Mouse (Mus musculus): ENCODE measurements around the gene Fam189b. TPM values are rescaled to one million over a fixed set of nuclear protein-coding genes. Genes with fewer than 3 reads are reported as not detected.

Gene Fam189b
- polyA plus RNA-seq (2015; fragmentation: Illumina TruSeq; extraction: RNeasy Lipid Tissue Mini Kit (QIAGEN cat#74804); ENCODE audit: insufficient read depth, low read depth, low replicate concordance): 5.7 TPM

GRCm38 (mm10) chr3:89183058-89183958 lies at the start of gene Fam189b:
Gene Fam189b, plus strand, starts transcription at chr3:89183143.

GRCm38 (mm10) chr3:89135958-89136357 lies 47.0 kb upstream of the Fam189b start, which contains the start of gene Pklr:
Gene Pklr, plus strand, starts transcription at chr3:89136142.

GRCm38 (mm10) chr3:89159616-89160344 lies 23.2 kb upstream of the Fam189b start, which contains the start of gene Hcn3:
Gene Hcn3, minus strand, starts transcription at chr3:89160196.

GRCm38 (mm10) chr3:89164506-89165267 lies 18.3 kb upstream of the Fam189b start, which contains the start of gene Clk2:
Gene Clk2, plus strand, starts transcription at chr3:89164795.

GRCm38 (mm10) chr3:89177242-89178106 lies 5.5 kb upstream of the Fam189b start, which contains the start of gene Scamp3:
Gene Scamp3, plus strand, starts transcription at chr3:89177473.

GRCm38 (mm10) chr3:89202253-89203141 lies 19.6 kb downstream of the Fam189b start, which contains the start of gene Gba:
Gene Gba, plus strand, starts transcription at chr3:89202928.

GRCm38 (mm10) chr3:89214681-89215411 lies 31.9 kb downstream of the Fam189b start, which contains the start of gene Thbs3:
Gene Thbs3, plus strand, starts transcription at chr3:89215180.

GRCm38 (mm10) chr3:89226900-89227299 lies 44.0 kb downstream of the Fam189b start, which contains the start of gene Mtx1:
Gene Mtx1, minus strand, starts transcription at chr3:89227088.

GRCm38 (mm10) chr3:89228836-89229235 lies 45.9 kb downstream of the Fam189b start, which contains the start of gene Muc1:
Gene Muc1, plus strand, starts transcription at chr3:89229057.

Other genes starting within 250 kb of the Fam189b start
- 5.7 TPM for gene Ash1l, start 232.5 kb upstream of the Fam189b start, polyA plus RNA-seq (2015; fragmentation: Illumina TruSeq; extraction: RNeasy Lipid Tissue Mini Kit (QIAGEN cat#74804); ENCODE audit: insufficient read depth, low read depth, low replicate concordance)
- 30.1 TPM for gene Dap3, start 232.0 kb upstream of the Fam189b start, polyA plus RNA-seq (2015; fragmentation: Illumina TruSeq; extraction: RNeasy Lipid Tissue Mini Kit (QIAGEN cat#74804); ENCODE audit: insufficient read depth, low read depth, low replicate concordance)
- gene Rusc1, start 89.8 kb upstream of the Fam189b start, polyA plus RNA-seq (2015; fragmentation: Illumina TruSeq; extraction: RNeasy Lipid Tissue Mini Kit (QIAGEN cat#74804); ENCODE audit: insufficient read depth, low read depth, low replicate concordance): 11.2 TPM
- gene Gm43738, start 82.0 kb upstream of the Fam189b start, polyA plus RNA-seq (2015; fragmentation: Illumina TruSeq; extraction: RNeasy Lipid Tissue Mini Kit (QIAGEN cat#74804); ENCODE audit: insufficient read depth, low read depth, low replicate concordance): not detected
- 15.9 TPM for gene Fdps, start 81.2 kb upstream of the Fam189b start, polyA plus RNA-seq (2015; fragmentation: Illumina TruSeq; extraction: RNeasy Lipid Tissue Mini Kit (QIAGEN cat#74804); ENCODE audit: insufficient read depth, low read depth, low replicate concordance)
- gene Pklr, start 47.0 kb upstream of the Fam189b start, polyA plus RNA-seq (2015; fragmentation: Illumina TruSeq; extraction: RNeasy Lipid Tissue Mini Kit (QIAGEN cat#74804); ENCODE audit: insufficient read depth, low read depth, low replicate concordance): 1.7 TPM
- 1.8 TPM for gene Hcn3, start 22.9 kb upstream of the Fam189b start, polyA plus RNA-seq (2015; fragmentation: Illumina TruSeq; extraction: RNeasy Lipid Tissue Mini Kit (QIAGEN cat#74804); ENCODE audit: insufficient read depth, low read depth, low replicate concordance)
- gene Clk2, start 18.3 kb upstream of the Fam189b start, polyA plus RNA-seq (2015; fragmentation: Illumina TruSeq; extraction: RNeasy Lipid Tissue Mini Kit (QIAGEN cat#74804); ENCODE audit: insufficient read depth, low read depth, low replicate concordance): 30.4 TPM
- gene Scamp3, start 5.7 kb upstream of the Fam189b start, polyA plus RNA-seq (2015; fragmentation: Illumina TruSeq; extraction: RNeasy Lipid Tissue Mini Kit (QIAGEN cat#74804); ENCODE audit: insufficient read depth, low read depth, low replicate concordance): 15.8 TPM
- 18.0 TPM for gene Gba, start 19.8 kb downstream of the Fam189b start, polyA plus RNA-seq (2015; fragmentation: Illumina TruSeq; extraction: RNeasy Lipid Tissue Mini Kit (QIAGEN cat#74804); ENCODE audit: insufficient read depth, low read depth, low replicate concordance)
- gene Thbs3, start 32.0 kb downstream of the Fam189b start, polyA plus RNA-seq (2015; fragmentation: Illumina TruSeq; extraction: RNeasy Lipid Tissue Mini Kit (QIAGEN cat#74804); ENCODE audit: insufficient read depth, low read depth, low replicate concordance): 20.7 TPM
- gene Mtx1, start 43.9 kb downstream of the Fam189b start, polyA plus RNA-seq (2015; fragmentation: Illumina TruSeq; extraction: RNeasy Lipid Tissue Mini Kit (QIAGEN cat#74804); ENCODE audit: insufficient read depth, low read depth, low replicate concordance): 31.8 TPM
- 71.5 TPM for gene Muc1, start 45.9 kb downstream of the Fam189b start, polyA plus RNA-seq (2015; fragmentation: Illumina TruSeq; extraction: RNeasy Lipid Tissue Mini Kit (QIAGEN cat#74804); ENCODE audit: insufficient read depth, low read depth, low replicate concordance)
- gene Krtcap2, start 62.8 kb downstream of the Fam189b start, polyA plus RNA-seq (2015; fragmentation: Illumina TruSeq; extraction: RNeasy Lipid Tissue Mini Kit (QIAGEN cat#74804); ENCODE audit: insufficient read depth, low read depth, low replicate concordance): 94.1 TPM
- gene Trim46, start 63.2 kb downstream of the Fam189b start, polyA plus RNA-seq (2015; fragmentation: Illumina TruSeq; extraction: RNeasy Lipid Tissue Mini Kit (QIAGEN cat#74804); ENCODE audit: insufficient read depth, low read depth, low replicate concordance): 2.9 TPM
- gene Dpm3, start 76.2 kb downstream of the Fam189b start, polyA plus RNA-seq (2015; fragmentation: Illumina TruSeq; extraction: RNeasy Lipid Tissue Mini Kit (QIAGEN cat#74804); ENCODE audit: insufficient read depth, low read depth, low replicate concordance): 46.0 TPM
- 48.2 TPM for gene Slc50a1, start 87.4 kb downstream of the Fam189b start, polyA plus RNA-seq (2015; fragmentation: Illumina TruSeq; extraction: RNeasy Lipid Tissue Mini Kit (QIAGEN cat#74804); ENCODE audit: insufficient read depth, low read depth, low replicate concordance)
- 15.3 TPM for gene Efna1, start 98.0 kb downstream of the Fam189b start, polyA plus RNA-seq (2015; fragmentation: Illumina TruSeq; extraction: RNeasy Lipid Tissue Mini Kit (QIAGEN cat#74804); ENCODE audit: insufficient read depth, low read depth, low replicate concordance)
- gene Efna3, start 139.8 kb downstream of the Fam189b start, polyA plus RNA-seq (2015; fragmentation: Illumina TruSeq; extraction: RNeasy Lipid Tissue Mini Kit (QIAGEN cat#74804); ENCODE audit: insufficient read depth, low read depth, low replicate concordance): not detected
- gene Efna4, start 154.9 kb downstream of the Fam189b start, polyA plus RNA-seq (2015; fragmentation: Illumina TruSeq; extraction: RNeasy Lipid Tissue Mini Kit (QIAGEN cat#74804); ENCODE audit: insufficient read depth, low read depth, low replicate concordance): 0.52 TPM
- gene Adam15, start 166.9 kb downstream of the Fam189b start, polyA plus RNA-seq (2015; fragmentation: Illumina TruSeq; extraction: RNeasy Lipid Tissue Mini Kit (QIAGEN cat#74804); ENCODE audit: insufficient read depth, low read depth, low replicate concordance): 66.8 TPM
- gene Dcst2, start 178.8 kb downstream of the Fam189b start, polyA plus RNA-seq (2015; fragmentation: Illumina TruSeq; extraction: RNeasy Lipid Tissue Mini Kit (QIAGEN cat#74804); ENCODE audit: insufficient read depth, low read depth, low replicate concordance): not detected
- not detected for gene Dcst1, start 182.1 kb downstream of the Fam189b start, polyA plus RNA-seq (2015; fragmentation: Illumina TruSeq; extraction: RNeasy Lipid Tissue Mini Kit (QIAGEN cat#74804); ENCODE audit: insufficient read depth, low read depth, low replicate concordance)
- gene Zbtb7b, start 211.6 kb downstream of the Fam189b start, polyA plus RNA-seq (2015; fragmentation: Illumina TruSeq; extraction: RNeasy Lipid Tissue Mini Kit (QIAGEN cat#74804); ENCODE audit: insufficient read depth, low read depth, low replicate concordance): 9.6 TPM
- 0.83 TPM for gene Lenep, start 219.7 kb downstream of the Fam189b start, polyA plus RNA-seq (2015; fragmentation: Illumina TruSeq; extraction: RNeasy Lipid Tissue Mini Kit (QIAGEN cat#74804); ENCODE audit: insufficient read depth, low read depth, low replicate concordance)
- 5.6 TPM for gene Flad1, start 228.7 kb downstream of the Fam189b start, polyA plus RNA-seq (2015; fragmentation: Illumina TruSeq; extraction: RNeasy Lipid Tissue Mini Kit (QIAGEN cat#74804); ENCODE audit: insufficient read depth, low read depth, low replicate concordance)
- gene Cks1b, start 235.2 kb downstream of the Fam189b start, polyA plus RNA-seq (2015; fragmentation: Illumina TruSeq; extraction: RNeasy Lipid Tissue Mini Kit (QIAGEN cat#74804); ENCODE audit: insufficient read depth, low read depth, low replicate concordance): 5.7 TPM
- gene Shc1, start 235.3 kb downstream of the Fam189b start, polyA plus RNA-seq (2015; fragmentation: Illumina TruSeq; extraction: RNeasy Lipid Tissue Mini Kit (QIAGEN cat#74804); ENCODE audit: insufficient read depth, low read depth, low replicate concordance): 14.1 TPM
- 15.3 TPM for gene Pygo2, start 247.1 kb downstream of the Fam189b start, polyA plus RNA-seq (2015; fragmentation: Illumina TruSeq; extraction: RNeasy Lipid Tissue Mini Kit (QIAGEN cat#74804); ENCODE audit: insufficient read depth, low read depth, low replicate concordance)